Mouse (Mus musculus): ENCODE results near the gene Blvrb.
A peak's percentile ranks its signal among the peaks of the same experiment; 100 is the strongest.
"Not testable (repeated sequence)": the region's sequence is repeated elsewhere in the genome, so short reads cannot be mapped to it uniquely, and the experiment has no call there.

Gene Blvrb

DNA sequence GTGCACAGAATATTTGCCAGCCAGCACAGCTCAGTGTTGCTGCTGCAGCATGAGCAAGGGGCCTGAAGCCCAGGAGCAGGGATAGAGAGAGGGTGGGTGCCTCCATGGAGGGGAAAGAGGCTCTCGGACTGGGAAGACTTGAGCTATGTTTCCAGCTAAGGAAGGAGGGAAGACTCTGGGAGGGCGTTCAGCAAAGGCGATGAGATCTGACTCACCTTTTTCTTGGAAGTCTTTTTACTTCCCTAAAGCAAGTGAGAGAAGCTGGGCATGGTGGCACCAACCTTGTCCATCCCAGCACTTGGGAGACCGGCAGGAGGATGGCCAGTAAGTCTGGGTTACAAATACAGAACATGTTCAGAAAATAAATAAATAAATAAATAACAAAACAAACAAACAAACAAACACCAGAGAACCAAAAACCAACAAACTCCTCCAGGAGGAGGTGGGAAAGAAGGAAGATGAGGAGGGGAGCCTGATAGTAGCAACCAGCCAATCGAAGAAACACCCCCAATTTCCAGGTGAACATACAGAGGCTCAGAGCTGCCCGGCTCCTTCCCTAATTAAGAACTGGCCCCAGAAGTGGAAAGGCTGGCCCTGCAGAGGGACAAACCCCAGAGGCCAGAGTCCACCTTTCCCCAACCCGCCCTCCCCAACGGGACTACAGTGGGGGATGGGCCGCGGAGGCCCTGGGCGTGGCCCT is 33.3 kb downstream of the Blvrb start:
- DNase-seq (ENCODE audit: low spot score in 2 of 2): no peak

DNA sequence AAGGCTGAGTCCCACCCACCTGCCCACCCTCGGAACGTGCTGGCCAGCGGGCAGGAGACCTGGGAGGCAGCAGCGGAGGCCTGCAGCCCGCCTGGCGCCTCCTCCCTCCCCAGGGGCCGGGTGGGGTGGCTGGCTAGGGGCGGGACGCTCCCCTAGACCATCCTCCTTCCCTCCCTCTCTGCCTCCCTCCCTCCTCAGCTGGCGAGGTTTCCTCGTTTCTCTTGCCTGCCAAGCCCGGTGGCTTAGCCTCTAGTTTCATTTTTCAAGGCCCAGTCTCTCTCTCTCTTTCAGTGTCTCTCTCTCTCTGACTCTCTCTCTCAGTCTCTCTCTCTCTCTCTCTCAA is 33.8 kb downstream of the Blvrb start:
- DNase-seq (ENCODE audit: low spot score in 2 of 2): peak; percentile 86 to 93

DNA sequence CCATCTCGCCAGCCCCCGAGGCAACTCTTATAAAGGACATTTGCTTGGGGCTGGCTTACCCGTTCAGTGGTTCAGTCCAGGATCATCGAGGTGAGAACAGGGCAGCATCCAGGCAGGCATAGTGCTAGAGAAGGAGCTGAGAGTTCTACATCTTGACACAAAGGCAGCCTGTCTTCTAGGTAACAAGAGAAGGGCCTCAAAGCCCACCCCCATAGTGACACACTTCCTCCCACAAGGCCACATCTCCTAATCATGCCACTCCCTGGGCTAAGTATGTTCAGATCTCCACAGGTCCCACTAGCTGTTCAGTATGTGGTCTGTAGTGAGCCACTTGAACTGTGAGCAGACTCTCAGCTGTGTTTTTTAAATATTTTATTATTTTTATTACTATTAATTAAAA is 36.1 kb downstream of the Blvrb start:
- no peak for DNase-seq (ENCODE audit: low spot score in 2 of 2)

DNA sequence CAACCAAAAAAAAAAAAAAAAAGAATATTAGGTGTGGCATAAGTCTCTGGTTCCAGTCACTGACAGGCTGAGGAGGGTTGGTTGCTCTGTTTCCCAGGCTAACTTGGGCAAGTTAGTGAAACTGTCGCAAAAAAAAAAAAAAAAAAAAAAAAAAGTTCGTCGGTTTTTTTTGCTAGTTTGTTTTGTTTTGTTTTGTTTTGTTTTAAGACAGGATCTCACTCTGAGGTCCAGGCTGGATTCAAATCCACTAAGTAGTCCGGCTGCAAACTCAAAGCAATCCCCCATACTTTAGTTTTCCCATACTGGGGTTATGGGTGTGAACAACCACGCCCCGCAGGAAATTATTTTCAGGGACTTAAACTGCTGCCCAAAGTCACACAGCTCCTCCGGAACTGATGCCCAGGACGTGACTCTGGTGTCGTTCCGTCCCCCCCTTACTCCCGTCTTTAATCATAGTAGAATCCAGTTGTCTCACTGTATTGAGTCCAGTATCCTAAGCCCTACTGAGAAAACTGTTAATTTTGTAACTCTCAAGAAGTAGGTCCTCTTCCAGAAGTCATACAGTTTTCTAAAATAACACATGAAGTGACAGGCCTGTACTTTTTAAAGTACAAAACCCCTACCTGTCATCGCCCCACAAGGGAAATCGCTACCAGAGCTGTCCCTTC is 38.5 kb downstream of the Blvrb start:
- DNase-seq (ENCODE audit: low spot score in 2 of 2): peak in 1 of 2 experiments; percentile 37

DNA sequence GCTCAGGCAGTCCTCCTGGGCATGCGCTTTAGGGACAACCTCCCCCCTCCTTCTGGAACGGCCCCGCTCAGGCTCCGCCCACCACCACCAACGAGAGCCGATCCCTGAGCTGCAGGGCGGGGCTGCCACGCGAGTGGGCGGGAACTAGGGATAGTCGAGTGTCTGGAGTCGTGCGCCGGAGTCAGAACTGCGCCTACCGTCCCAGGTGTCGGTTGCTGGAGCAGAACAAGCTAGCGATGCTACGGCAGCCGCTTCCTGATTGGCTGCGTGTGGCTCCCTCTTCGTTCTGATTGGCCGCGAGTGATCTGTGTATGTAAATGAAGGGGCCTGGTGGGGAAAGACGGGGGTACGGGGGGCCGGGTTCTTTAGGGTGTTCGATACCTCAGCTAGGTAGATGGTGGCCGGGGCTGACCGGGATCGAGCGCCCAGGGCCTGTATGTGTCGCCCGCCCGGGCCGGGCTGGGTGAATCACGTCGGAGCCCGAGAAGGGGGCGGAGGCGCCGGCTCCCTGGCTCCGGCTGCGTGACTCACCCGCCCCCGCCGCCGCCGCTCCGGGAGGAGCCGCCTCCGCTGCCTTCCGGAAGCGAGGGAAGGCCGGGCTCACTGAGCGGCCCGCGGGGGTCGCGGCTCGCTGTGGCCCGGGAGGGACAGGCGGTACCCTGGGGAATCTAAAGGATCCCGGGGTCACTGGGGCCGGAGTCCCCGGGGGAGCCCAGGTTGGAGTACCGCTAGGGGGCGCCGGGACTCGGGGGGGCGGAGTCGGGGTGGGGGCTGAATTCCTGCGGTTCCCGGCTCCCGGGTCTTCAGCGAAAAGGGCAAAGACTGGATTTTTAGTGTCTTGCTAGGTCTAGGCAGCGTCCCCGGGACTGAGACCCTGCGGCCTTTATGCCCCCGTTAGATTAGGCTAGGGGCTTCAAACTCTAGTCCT is 39.3 kb downstream of the Blvrb start, which contains the start of gene Sertad1:
TSS of gene Sertad1 (plus strand) at position 141 of the 928 bp plus-strand sequence.
- peak; percentile 100 for DNase-seq (ENCODE audit: low spot score in 2 of 2)

DNA sequence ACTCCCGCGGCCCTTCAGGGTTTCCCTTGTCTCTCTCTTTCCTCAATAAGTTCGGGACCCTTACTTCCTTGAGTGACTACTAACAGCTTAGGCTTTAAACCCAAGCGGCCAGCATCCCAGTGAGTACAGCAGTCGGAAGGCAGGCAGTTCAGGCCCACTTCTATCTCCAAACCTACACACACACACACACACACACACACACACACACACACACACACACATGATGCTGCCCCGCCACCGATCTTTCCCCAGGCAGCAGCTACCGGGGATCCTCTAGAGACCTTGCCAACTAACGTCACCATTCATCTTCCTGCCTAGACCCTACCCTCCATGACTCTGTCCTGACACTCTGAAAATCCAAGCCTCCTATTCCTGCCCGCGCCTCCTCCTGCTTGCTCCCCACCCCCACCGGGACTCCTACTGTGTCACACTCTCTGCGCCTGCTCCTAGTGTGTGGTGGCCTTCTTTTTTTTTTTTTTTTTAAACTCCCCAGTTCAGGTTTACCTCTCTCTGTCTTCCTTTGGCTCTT is 40.0 kb downstream of the Blvrb start:
- peak; percentile 51 to 62 for DNase-seq (ENCODE audit: low spot score in 2 of 2)

DNA sequence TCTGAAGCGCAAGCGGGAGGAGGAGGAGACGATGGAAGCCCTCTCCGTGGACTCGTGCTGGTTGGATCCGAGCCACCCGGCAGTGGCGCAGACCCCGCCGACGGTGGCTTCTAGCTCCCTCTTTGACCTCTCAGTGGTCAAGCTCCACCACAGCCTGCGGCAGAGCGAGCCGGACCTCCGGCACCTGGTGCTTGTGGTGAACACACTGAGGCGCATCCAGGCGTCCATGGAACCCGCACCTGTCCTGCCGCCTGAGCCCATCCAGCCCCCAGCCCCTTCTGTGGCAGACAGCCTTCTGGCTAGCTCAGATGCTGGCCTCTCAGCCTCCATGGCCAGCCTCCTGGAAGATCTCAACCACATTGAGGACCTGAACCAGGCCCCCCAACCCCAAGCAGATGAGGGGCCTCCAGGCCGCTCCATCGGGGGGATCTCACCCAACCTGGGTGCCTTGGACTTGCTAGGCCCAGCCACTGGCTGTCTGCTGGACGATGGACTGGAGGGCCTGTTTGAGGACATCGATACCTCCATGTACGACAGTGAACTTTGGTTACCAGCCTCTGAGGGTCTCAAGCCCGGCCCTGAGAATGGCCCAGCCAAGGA is 41.6 kb downstream of the Blvrb start:
- DNase-seq (ENCODE audit: low spot score in 2 of 2): no peak

DNA sequence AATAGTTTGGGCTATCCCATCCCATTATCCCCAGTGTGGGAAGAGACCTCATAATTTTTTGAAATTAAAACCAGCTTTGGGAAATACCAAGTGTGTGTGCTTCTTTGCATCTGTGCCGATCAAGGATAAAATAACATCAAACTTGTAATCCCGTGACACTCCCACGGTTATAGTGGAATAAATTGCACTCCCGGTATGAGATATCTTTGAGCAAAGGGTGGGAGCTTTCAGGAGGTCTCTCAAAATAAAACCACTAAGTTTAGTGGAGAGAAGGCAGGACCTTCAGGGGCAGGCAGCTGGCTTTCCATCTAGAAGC is 42.4 kb downstream of the Blvrb start:
- DNase-seq (ENCODE audit: low spot score in 2 of 2): no peak

DNA sequence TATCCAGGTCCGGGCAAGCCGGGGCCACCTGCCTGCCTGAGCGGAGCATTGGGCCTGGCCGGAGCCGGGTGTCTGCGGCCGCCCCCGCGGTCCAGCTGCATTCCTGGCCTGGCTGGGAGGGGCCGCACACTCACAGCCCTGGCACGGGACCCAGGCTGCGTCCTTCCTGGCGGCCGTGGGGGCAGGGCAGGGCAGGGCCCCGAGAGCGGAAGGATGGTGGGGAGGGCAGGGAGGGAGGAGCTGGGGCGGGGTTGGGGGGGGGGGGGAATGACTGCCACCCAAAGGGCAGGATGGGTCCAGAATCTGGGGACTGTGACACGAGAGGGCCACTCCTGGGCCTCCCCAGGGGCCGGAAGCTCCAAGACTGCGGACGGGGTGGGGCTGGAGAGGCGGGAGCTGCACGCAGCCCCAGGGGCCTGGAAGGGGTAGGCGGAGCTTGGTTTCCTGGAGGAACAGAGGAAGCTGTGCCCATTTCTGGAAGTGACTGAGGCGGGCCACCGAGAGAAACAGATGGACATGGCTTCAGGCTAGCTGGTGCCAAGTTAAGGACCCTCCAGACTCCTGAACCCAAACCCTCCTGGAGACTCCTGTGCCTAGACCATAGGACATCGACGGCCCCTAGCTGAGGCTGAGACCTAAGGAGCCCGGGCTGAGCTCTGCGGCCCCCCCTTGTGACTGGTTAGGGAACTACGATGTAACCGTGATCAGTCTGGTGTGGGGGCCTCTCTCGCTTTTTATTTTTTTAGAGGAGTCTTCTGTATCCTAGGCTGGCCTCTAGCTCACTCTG is 43.0 kb downstream of the Blvrb start:
- DNase-seq (ENCODE audit: low spot score in 2 of 2): peak; percentile 91 to 95

DNA sequence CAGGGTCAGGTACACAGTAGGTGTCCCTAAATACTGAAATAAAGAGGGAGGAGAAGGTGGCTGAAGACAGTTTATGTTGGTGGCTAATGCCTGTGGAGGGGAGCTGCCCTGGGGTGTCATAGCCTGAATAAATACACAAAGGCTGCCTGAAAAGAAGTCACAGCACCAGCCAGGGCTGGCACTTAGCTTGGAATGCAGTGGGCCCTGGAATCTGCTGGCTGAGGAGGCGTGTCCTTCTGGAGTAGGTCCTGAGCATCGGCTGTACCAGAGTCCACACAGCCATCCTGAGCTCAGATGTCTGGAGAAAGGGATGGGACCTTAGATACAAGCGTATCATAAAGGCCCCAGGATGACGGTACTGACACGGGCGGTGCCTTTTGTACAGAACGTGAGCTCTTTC is 44.1 kb downstream of the Blvrb start:
- no peak for DNase-seq (ENCODE audit: low spot score in 2 of 2)

DNA sequence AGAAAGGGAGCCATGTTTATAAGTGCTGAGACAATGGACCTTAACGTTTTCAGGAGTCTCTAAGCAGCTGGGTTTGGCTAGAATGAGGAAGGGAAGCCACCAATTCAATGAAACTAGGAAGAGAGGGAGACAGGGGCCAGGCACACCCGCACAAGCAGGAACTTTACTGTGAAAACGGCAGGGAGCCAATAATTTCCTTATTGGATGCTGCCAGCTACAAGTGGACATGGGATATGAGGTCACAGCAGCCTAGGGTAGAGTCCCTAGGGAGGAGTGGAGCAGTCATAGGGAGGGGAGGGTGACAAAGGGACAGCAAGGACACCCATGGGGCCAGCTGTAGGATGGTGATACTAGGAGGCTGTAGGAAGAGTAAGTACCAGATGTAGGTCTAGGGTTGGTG is 45.2 kb downstream of the Blvrb start:
- no peak for DNase-seq (ENCODE audit: low spot score in 2 of 2)

DNA sequence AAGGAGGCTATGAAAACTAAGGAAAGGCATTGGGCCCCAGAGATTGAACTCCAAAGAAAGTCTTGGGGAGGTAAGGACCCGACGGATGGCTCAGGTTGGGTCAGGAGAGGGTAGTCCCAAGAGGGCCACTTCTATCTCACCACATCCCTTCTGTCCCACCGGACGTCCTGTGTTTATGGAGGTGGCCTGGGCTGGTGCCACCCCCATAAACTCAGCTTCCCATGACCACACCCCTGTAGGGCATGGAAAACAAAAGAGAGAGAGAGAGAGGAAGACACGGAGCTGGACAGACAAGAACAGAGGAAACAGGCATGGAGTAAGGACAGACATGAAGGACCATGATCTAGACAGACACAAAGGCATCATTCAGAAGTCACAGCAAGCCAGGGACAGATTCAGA is 45.7 kb downstream of the Blvrb start:
- no peak for DNase-seq (ENCODE audit: low spot score in 2 of 2)

DNA sequence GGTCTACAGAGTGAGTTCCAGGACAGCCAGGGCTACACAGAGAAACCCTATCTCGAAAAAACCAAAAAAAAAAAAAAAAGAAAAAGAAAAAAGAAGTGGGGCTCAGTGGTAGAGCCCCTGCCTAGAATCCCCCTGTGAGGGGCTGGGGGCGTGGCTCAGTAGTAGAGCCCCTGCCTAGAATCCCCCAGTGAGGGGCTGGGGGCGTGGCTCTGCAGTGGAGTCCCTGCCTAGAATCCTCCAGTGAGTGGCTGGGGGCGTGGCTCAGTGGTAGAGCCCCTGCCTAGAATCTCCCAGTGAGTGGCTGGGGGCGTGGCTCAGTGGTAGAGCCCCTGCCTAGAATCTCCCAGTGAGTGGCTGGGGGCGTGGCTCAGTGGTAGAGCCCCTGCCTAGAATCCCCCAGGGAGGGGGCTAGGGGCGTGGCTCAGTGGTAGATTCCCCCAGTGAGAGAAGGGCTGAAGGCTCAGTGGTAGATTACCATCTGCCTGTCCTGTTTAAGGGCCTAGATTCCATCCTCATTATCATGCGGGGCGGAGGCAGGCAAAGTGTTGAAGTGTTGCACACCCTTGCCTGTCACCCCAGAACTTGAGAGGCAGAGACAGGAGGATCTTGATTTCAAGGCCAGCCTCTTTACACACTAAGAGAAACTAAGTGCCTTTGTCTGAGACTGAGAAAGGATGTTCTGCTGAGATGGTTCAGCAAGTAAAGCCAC is 47.0 kb downstream of the Blvrb start:
- DNase-seq (ENCODE audit: low spot score in 2 of 2): not testable (repeated sequence)

DNA sequence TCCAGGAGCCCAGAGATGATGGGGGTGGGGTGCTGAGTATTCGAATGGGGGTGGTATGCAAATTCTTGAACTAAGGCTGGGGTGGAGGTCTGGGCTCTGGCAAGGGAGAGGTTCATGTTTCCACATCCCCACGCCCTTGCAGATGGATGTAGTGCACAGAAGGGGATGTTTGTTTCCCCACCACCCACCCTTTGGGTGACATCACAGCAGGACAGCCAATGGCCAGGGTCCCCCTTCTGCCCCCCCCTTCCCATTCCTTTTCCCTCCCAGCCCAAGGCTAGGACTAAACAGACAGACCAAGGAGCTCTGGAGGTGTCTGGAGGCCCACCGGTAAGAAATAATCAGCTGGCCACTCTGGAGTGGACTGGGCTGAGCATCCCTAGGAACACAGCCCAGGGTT is 51.3 kb downstream of the Blvrb start, which contains the start of gene Prx:
TSS of gene Prx (plus strand) at position 289 of the 400 bp plus-strand sequence.
- no peak for DNase-seq (ENCODE audit: low spot score in 2 of 2)

DNA sequence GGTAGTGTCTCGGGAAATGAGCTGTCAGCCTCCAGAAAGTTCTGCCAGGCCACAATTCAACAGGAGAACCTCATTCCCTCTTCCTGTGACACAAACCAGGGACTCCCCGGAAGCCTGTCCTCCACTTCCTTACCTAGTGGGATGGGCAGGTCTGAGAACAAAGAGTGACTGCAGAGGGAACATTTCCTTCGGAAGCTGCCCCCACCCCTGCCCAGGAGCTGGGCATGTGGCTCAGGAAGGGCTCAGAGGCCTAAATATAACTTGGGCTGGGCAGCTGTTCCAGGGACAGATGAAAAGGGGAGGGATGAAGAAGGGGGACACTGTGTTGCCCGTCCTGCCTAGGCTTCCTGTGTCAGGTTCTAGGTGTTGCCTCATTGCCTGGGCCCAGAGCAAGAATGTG is 53.8 kb downstream of the Blvrb start:
- DNase-seq (ENCODE audit: low spot score in 2 of 2): no peak

DNA sequence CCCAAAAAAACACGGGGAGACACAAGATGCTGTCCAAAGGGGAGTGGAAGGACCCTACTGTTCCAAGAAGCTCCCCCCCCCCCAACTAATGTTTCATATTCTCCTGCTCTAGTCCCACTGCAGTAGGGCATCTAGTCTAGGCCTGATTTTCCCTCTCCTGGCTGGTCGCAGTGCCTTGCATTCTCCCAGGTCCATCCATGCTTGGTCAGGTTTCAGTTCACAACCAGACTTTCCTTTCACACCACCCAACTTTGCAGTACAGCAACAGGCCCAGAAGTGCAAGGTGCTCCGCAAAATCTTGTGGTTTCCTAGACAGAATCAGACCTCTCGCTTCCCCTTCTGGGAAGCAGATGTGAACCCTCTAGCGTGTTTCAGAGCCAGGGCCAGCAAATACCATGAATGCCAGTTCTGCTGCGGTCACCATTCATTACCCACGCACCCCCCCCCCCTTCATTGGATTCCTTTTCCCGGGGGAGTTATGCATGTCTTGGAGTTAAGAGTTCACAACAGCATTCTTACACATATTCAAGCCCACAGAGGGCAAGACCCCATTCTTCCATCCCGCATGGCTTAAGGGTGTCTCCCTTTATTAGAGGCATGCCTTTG is 59.1 kb downstream of the Blvrb start:
- DNase-seq (ENCODE audit: low spot score in 2 of 2): no peak

DNA sequence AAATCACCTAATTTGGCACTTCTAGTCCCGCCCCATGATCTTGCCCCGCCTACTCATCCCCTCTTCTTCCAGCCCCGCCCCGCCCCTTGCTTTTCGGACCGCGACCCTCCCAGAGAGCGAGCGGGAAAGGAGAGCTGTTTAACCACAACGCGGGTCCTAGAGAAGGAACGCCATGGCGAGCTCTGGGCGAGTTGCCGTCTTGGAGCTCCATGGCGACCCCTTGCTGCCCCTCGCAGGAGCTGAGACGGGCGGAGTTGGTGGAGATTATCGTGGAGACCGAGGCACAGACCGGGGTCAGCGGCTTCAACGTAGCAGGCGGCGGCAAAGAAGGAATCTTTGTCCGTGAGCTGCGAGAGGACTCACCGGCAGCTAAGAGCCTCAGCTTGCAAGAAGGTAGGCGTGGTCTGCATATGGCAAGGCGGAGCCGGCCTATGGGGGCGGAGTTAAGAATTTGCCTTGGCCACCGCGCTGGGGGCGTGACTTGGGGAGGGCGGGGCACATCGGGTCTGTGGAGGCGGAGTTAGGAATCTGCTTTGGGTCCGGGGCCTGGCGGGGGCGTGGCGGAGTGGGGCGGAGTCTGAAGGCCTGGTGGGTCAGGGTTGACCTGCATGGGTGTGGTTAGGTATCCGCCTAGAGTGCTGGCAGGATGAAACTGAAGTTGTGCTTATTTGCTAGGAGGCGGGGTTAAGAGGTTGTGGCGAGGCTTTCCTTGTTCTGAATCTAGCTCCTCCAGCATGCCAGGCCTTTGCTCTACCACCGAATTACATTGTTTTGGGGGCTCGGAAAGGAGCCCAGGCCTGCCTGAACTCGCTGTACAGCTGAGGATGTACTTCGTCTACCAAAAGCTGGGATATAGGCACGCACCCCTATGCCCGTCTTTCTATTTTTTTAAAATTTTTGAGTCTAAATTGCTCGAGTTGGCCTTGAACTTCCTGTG is 60.2 kb downstream of the Blvrb start:
- DNase-seq (ENCODE audit: low spot score in 2 of 2): peak; percentile 100

DNA sequence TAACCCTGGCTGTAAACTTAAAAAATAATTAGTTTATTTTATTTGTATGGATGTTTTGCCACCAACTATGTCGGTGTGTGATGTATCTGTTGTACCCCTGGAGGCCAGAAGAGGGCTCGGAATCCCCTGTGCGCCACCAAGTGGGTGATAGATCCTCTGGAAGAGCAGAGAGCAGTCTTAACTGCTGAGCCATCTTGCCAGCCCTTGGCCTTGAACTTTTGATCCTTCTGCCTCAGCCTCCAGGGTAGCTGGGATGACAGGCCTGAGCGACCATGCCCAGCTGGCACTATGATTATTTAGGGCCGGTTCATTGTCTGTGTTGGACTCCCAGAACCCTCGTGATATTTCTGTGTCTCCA is 60.8 kb downstream of the Blvrb start:
- DNase-seq (ENCODE audit: low spot score in 2 of 2): peak; percentile 33 to 60

DNA sequence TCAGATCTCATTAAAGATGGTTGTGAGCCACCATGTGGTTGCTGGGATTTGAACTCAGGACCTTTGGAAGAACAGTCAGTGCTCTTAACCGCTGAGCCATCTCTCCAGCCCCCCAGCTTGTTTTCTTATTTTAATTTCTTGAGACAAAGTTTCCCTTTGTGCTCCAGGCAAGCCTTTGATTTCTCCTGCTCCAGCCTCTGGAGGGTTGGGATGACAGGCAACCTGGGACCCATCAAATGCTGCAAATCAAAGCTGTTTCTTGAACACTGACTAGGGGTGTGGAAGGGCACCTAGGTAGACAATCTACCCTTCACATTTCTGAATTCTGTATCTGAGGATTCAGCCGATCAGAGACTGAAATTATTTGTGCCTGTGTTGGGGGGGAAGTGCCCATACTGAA is 63.0 kb downstream of the Blvrb start:
- no peak for DNase-seq (ENCODE audit: low spot score in 2 of 2)

Measured in urinary bladder, postnatal 36 days (tissue).